Mouse (Mus musculus): ENCODE measurements around the gene Pxt1. TPM values are rescaled to one million over a fixed set of nuclear protein-coding genes. Genes with fewer than 3 reads are reported as not detected.

Pxt1 gene
- polyA plus RNA-seq, 1 experiment from 2014 or later: not detected

DNA sequence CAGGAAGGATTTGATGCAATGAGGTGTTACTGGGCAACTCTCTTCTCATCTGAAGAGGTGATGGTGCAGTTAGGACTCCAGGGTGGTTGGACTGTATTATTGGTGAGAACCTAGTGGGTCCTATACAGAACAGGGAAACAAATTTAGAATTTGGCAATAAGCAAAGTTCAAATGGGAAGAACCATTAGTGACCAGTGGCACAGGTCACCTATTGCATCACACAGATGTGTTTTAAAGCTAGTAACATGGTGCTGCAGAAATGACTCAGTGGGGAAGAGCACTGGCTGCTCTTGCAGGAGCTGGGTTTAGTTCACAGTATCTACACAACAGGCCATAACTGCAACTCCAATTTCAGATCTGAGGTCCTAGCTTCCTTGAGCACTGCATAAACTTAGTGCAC is 26.5 kb upstream of the Pxt1 start:
- Histone ChIP-seq H3K9ac (no peak overlapping the region), H3K27ac (no peak overlapping the region), H3K4me2 (no peak overlapping the region), H3K4me3 (replicated peaks) (no peak overlapping the region), H3K9me3 (no peaks in the 10 kb centered on the region), H3K36me3 (replicated peaks) (peaks cover 99% of the 10 kb centered on the region), H3K27me3 (no peaks in the 10 kb centered on the region), H3K4me1 (no peaks in the 10 kb centered on the region)
- ATAC-seq (ENCODE audit: low FRiP score): no peak

GRCm38 (mm10) chr17:28967021-28967610 is 23.5 kb upstream of the Pxt1 start:
- Histone ChIP-seq H3K4me2 (no peak overlapping the region), H3K4me3 (replicated peaks) (no peak overlapping the region), H3K27me3 (no peaks in the 10 kb centered on the region), H3K27ac (no peak overlapping the region), H3K9ac (no peak overlapping the region), H3K36me3 (replicated peaks) (peaks cover 99% of the 10 kb centered on the region), H3K4me1 (no peaks in the 10 kb centered on the region), H3K9me3 (no peaks in the 10 kb centered on the region)
- 84% methylated on average over 11 of the region's 11 CpGs for WGBS
- ATAC-seq (ENCODE audit: low FRiP score): no peak

GRCm38 (mm10) chr17:28961596-28961995 is 18.0 kb upstream of the Pxt1 start:
- WGBS: 93% methylated on average over 10 of the region's 10 CpGs
- ATAC-seq (ENCODE audit: low FRiP score): no peak
- Histone ChIP-seq H3K4me2 (no peak overlapping the region), H3K27me3 (no peaks in the 10 kb centered on the region), H3K36me3 (replicated peaks) (peaks cover 78% of the 10 kb centered on the region), H3K4me1 (no peaks in the 10 kb centered on the region), H3K27ac (no peak overlapping the region), H3K4me3 (replicated peaks) (no peak overlapping the region), H3K9me3 (no peaks in the 10 kb centered on the region), H3K9ac (no peak overlapping the region)

- peaks cover 72% of the 10 kb centered on the region for H3K36me3 ChIP-seq (replicated peaks)
- H3K4me2 ChIP-seq: no peak overlapping the region
- WGBS: 82% methylated on average over 10 of the region's 10 CpGs
- H3K27me3 ChIP-seq: no peaks in the 10 kb centered on the region
- no peaks in the 10 kb centered on the region for H3K9me3 ChIP-seq
- H3K9ac ChIP-seq: no peak overlapping the region
- no peak overlapping the region for H3K27ac ChIP-seq
- ATAC-seq (ENCODE audit: low FRiP score): no peak
- H3K4me3 ChIP-seq (replicated peaks): no peak overlapping the region
- no peaks in the 10 kb centered on the region for H3K4me1 ChIP-seq
These were observed 17.0 kb upstream of the Pxt1 start for GRCm38 (mm10) chr17:28960597-28960996.

DNA sequence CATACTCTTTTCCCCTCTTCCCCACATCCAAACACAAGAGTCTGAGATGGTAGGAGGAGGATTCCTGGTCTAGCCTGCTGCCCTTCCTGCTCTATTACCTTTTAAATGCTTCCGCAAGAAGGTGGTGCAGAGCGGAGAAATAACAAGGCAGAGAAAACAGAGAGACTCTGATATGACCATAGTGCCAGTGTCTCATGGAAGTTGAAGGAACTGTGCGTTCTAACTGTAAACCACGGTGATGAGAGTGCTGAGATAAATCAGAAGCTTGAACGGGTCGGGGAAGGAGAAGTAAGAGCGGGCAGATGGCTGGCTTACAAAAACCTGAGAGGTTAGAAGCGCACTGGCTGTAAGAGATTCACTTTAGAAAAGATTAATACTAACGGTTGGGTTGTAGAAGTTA is 10.8 kb upstream of the Pxt1 start:
- no peak overlapping the region for H3K9ac ChIP-seq
- H3K4me2 ChIP-seq: peak overlapping the region; percentile 77; the same call in 1 of the 2 replicates
- H3K36me3 ChIP-seq (replicated peaks): peaks cover 19% of the 10 kb centered on the region; the same call in 1 of the 2 replicates
- 97% methylated on average over 9 of the region's 9 CpGs for WGBS
- H3K4me3 ChIP-seq (replicated peaks): no peak overlapping the region
- no peak for ATAC-seq (ENCODE audit: low FRiP score)
- H3K27me3 ChIP-seq: no peaks in the 10 kb centered on the region
- H3K9me3 ChIP-seq: no peaks in the 10 kb centered on the region
- no peak overlapping the region for H3K27ac ChIP-seq
- peaks cover 26% of the 10 kb centered on the region for H3K4me1 ChIP-seq

GRCm38 (mm10) chr17:28953251-28953650 is 9.6 kb upstream of the Pxt1 start:
- no peaks in the 10 kb centered on the region for H3K9me3 ChIP-seq
- peak overlapping the region; percentile 90 for H3K9ac ChIP-seq
- 0 out of 2 replicates have a peak overlapping the region, but pooled peaks have one; percentile 97 for H3K27ac ChIP-seq
- H3K4me1 ChIP-seq: peaks cover 26% of the 10 kb centered on the region
- H3K4me2 ChIP-seq: peak overlapping the region; percentile 77
- 40% methylated on average over 9 of the region's 9 CpGs for WGBS
- peaks cover 12% of the 10 kb centered on the region; the same call in 1 of the 2 replicates for H3K36me3 ChIP-seq (replicated peaks)
- no peaks in the 10 kb centered on the region for H3K27me3 ChIP-seq
- ATAC-seq (ENCODE audit: low FRiP score): no peak
- H3K4me3 ChIP-seq (replicated peaks): peak overlapping the region; percentile 81

GRCm38 (mm10) chr17:28951831-28952799 is 8.5 kb upstream of the Pxt1 start, which contains the start of gene Kctd20:
TSS of gene Kctd20 (plus strand) at chr17:28951950.
- Histone ChIP-seq H3K36me3 (replicated peaks) (0 out of 2 replicates have a peak, but pooled peaks cover 5% of the 10 kb centered on the region), H3K9ac (peak within 1 kb of the TSS; percentile 90), H3K4me1 (peaks cover 26% of the 10 kb centered on the region), H3K4me2 (peak within 1 kb of the TSS; percentile 77), H3K27me3 (no peaks in the 10 kb centered on the region), H3K4me3 (replicated peaks) (peak within 1 kb of the TSS; percentile 81), H3K9me3 (0 out of 2 replicates have a peak, but pooled peaks cover 5% of the 10 kb centered on the region), H3K27ac (peak within 1 kb of the TSS; percentile 97)
- WGBS: under 1% methylated on average over 71 of the region's 80 CpGs
- ATAC-seq (ENCODE audit: low FRiP score): peak; percentile 93

GRCm38 (mm10) chr17:28950751-28951150 is 7.1 kb upstream of the Pxt1 start:
- ATAC-seq (ENCODE audit: low FRiP score): no peak
- H3K4me3 ChIP-seq (replicated peaks): no peak overlapping the region
- H3K27ac ChIP-seq: no peak overlapping the region
- H3K9ac ChIP-seq: no peak overlapping the region
- H3K4me2 ChIP-seq: no peak overlapping the region
- H3K9me3 ChIP-seq: 0 out of 2 replicates have a peak, but pooled peaks cover 5% of the 10 kb centered on the region
- no peaks in the 10 kb centered on the region for H3K27me3 ChIP-seq
- H3K36me3 ChIP-seq (replicated peaks): no peaks in the 10 kb centered on the region
- 78% methylated on average over 4 of the region's 4 CpGs for WGBS
- peaks cover 26% of the 10 kb centered on the region for H3K4me1 ChIP-seq

DNA sequence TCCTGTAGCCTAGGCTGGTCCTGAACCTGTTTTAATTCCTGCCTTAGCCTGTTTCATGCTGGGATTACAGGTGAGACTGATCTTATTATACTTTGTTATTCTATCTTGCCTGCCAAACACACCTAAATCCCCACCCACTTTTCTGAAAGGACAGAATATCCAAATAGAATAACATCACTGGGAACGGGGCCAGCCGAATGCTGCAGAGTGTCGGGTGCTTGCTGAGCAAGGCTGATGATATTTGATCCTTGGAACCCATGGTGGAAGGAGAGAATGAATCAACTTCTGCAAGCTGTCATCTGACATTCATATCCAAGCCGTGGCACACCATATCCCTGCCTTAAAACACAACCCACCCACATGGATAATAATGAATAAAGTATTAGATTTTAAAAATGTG is 5.0 kb upstream of the Pxt1 start:
- Histone ChIP-seq H3K4me3 (replicated peaks) (no peak overlapping the region), H3K9me3 (0 out of 2 replicates have a peak, but pooled peaks cover 5% of the 10 kb centered on the region), H3K4me1 (peaks cover 18% of the 10 kb centered on the region), H3K36me3 (replicated peaks) (no peaks in the 10 kb centered on the region), H3K27me3 (no peaks in the 10 kb centered on the region; the same call in 1 of the 2 replicates), H3K4me2 (no peak overlapping the region), H3K27ac (no peak overlapping the region), H3K9ac (no peak overlapping the region; the same call in 1 of the 2 replicates)
- ATAC-seq (ENCODE audit: low FRiP score): no peak
- 78% methylated on average over 4 of the region's 4 CpGs for WGBS

DNA sequence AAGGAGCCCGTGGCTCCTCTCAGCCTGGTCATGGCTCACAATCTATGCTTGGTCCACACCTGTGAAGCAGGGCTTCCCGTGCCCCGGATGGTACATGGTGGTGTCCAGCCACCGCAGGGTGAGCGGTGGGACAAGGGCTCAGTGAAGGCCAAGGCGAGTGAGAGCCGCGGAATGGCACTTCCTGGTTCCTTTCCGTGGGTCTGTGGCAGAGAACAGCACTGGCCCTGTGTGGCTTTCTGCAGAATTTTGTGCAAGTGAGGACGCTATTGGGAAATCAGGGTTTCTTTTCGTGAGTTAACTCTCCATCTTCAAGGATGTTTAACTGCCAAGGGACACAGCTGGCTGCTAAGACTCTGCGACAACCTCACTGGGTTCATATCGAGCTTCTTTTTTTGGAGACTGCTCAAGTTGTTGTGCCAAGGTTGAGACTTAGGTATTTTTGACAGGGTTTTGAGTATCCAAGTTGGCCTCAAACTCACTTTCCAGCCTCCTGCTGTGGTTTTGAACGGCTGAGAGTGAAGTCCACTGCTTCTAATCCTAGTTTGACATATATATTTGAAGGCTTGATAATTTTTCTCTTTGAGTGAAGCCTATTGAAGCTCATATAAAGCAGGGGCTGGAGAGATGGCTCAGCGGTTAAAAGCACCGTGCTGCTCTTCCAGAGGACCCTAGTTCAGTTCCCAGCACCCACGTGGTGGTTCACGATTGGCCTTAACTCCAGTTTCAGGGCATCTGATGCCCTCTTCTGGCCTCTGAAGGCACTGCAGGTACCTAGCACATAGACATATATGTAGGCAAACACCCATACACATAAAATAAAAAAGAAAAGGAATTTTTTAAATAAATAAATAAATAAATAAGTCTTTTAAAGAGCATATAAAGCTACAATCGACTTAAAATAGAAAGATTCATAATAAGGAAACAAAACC is 3.6 kb upstream of the Pxt1 start:
- H3K4me3 ChIP-seq (replicated peaks): no peak overlapping the region
- no peaks in the 10 kb centered on the region for H3K36me3 ChIP-seq (replicated peaks)
- H3K4me2 ChIP-seq: no peak overlapping the region
- no peaks in the 10 kb centered on the region; the same call in 1 of the 2 replicates for H3K27me3 ChIP-seq
- WGBS: 93% methylated on average over 19 of the region's 19 CpGs
- ATAC-seq (ENCODE audit: low FRiP score): no peak
- no peak overlapping the region for H3K9ac ChIP-seq
- H3K9me3 ChIP-seq: 0 out of 2 replicates have a peak, but pooled peaks cover 5% of the 10 kb centered on the region
- H3K27ac ChIP-seq: no peak overlapping the region
- peaks cover 11% of the 10 kb centered on the region for H3K4me1 ChIP-seq

GRCm38 (mm10) chr17:28944481-28944880 is 841 bp upstream of the Pxt1 start:
- 0 out of 2 replicates have a peak, but pooled peaks cover 5% of the 10 kb centered on the region for H3K9me3 ChIP-seq

More at GRCm38 (mm10) chr17:28944481-28944880, 841 bp upstream of the Pxt1 start:
- Histone ChIP-seq H3K27ac (no peak overlapping the region), H3K4me3 (replicated peaks) (no peak overlapping the region), H3K27me3 (no peaks in the 10 kb centered on the region; the same call in 1 of the 2 replicates), H3K36me3 (replicated peaks) (no peaks in the 10 kb centered on the region), H3K9ac (no peak overlapping the region), H3K4me2 (no peak overlapping the region), H3K4me1 (no peaks in the 10 kb centered on the region)
- WGBS: 91% methylated on average over 7 of the region's 7 CpGs
- no peak for ATAC-seq (ENCODE audit: low FRiP score)
